Mouse (Mus musculus) c-Kit-positive CD71-negative TER-119-negative erythroid progenitor cells, embryonic 14.5 days (primary cell): ENCODE results near the gene Hps1.

Experiments used
- DNase-seq: peaks from one replicate; pipeline ENCODE4 v3.0.0-alpha.2; 2013; ENCODE audit warnings: low read depth

The Hps1 gene

DNA sequence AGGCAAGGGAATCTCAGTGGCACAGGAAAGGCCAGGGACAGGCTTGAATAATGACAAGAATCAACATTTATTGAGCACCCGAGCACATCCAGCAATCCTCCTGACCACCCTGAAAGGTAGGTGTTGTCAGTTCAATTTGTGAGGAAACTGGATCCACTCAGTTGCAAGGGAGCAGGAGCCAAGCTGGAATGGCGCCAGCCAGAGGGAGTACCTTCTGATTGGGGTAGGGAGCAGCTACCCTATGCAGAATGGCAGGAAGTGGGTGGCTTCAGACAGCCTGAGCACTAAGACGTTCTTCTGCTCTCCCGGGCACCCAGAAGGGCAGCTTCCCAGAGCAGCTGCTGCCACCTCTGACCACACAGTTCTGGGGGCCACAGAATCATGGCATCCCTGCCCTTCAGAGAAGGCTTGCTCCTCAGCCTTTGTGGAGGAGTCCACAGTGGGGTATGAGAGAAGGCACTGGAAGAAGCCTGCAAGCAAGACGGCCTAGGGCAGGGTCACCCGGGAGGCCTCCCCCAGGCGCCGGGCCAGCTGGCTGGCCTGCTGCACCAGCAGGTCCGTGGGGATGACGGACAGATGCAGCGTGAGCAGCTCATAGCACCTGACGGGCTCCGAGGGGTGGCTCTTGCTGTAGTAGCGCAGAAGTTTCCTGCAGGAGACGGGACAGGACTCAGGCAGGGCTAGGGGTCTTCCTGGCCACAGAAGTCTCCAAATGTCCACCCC, 24.5 kb downstream of the Hps1 start:
- DNase-seq: no peak

DNA sequence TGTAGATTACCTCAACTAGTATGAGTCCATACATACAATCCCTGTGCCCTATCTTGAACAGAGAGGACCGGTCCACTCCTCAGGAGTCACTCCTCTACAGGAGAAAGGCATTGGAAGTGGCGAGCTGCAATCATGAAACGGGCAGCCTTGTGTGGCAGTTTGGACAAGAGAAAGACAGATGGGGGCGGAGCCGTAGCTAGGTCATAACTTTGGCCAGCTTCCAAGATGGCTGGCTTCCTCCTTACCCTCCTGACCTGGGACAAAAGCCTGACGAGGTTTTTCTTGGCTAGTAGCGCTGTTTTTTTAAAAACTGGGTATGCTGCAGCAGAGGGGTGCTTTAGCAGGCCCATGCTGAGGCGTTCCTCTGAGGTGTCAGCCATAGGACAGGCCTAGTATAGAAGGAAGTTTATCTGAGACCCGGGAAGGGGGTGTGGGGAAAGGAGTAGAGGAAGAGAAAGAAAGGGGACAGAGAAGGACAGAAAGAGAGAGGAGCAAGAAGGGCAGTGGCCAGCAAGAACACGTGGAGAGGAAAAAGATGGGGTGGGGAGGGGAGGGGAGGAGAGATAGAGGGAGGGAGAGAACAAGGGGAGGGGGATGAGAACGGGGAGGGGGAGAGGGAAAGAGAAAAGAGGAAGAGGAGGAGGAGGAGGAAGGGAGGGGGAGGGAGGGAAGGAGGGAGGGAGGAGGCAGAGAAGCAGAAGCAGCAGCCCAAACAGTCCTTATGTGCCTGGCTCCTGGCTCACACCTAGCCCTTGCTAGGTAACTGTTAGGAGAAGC, 26.4 kb downstream of the Hps1 start:
- DNase-seq: peak; percentile 53

DNA sequence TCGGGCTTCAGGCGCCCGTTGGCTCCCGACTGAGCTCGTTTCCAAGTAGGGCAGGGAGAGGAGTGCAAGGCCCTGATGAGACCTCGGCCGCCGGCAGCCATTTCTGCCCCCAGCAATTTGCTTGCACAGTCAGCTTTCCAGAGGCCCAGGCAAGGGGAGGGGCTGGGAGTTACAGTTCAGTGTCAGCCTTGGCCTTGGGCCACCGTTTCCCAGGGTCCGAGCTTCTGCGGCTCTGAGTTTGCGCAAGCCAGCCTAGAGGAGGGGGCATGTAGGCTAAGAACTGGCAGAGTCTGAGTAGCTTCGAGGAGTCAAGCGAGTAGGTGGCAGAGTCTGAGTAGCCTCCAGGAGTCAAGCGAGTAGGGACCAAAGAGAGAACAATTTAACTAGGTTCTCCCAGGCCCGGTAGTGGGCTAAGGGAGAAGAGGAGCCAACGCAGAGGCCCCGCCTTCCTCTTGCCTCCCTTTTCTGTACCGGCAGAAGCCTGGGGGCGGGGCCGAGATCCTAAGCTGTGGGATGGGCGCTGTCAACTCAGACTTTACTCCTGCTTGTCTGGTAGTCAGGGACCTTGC, 27.3 kb downstream of the Hps1 start, which contains the start of gene Pyroxd2:
Pyroxd2 (minus strand) TSS at position 413 of the 569 bp plus-strand sequence.
- peak; percentile 75 for DNase-seq

DNA sequence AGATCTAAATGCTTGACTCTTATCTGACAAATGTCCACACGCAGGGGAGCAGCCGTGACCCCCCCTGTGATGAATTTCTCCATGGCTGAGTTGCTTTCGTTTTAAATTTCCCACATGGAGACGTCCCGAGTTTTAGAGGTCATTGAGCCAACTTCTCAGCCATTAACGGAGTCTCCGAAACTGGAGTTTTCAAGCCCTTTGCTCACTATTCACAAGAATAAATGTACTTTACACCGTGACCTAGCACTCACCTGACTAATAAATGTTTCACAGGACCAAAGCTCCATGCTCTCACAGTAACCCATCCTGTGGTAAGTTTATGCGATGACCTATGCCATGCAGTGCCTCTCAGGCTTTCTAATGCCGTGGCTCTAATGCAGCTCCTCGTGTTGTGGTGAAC, 29.6 kb downstream of the Hps1 start:
- DNase-seq: no peak

DNA sequence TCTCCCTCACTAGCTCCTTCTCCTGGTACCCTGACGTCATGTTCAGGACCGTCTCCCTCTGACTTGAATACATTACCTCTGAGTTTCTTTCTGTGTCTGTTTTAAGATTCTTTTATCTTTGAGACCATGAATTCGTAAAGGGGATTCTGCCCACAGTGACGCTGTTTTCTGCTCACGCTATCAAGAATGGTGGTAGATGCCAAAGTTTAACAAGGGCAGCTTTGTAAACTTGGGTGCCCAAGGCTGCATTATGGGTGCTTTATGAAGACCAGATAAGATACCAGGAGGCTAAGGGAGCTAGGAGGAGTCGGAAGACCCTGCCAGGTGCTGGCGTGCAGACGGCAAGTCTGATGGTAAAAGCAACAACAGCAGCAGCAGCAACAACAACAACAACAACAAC, 33.1 kb downstream of the Hps1 start:
- no peak for DNase-seq

DNA sequence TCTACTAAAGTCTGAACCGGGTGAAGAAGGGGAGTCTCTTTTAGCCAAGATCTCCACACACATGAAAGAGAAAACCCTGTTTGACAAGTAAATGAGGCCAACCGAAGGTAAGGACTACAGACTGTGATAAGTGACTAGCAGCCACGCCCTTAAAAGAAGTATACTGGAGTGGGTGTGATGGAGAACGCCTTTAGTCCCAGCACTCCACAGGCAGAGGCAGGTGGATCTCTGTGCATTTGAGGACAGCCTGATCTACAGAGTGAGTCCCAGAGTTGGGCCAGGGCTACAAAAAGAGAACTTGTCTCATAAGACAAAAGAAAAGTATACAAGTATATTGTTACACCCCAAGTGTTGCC, 33.9 kb downstream of the Hps1 start:
- DNase-seq: no peak

DNA sequence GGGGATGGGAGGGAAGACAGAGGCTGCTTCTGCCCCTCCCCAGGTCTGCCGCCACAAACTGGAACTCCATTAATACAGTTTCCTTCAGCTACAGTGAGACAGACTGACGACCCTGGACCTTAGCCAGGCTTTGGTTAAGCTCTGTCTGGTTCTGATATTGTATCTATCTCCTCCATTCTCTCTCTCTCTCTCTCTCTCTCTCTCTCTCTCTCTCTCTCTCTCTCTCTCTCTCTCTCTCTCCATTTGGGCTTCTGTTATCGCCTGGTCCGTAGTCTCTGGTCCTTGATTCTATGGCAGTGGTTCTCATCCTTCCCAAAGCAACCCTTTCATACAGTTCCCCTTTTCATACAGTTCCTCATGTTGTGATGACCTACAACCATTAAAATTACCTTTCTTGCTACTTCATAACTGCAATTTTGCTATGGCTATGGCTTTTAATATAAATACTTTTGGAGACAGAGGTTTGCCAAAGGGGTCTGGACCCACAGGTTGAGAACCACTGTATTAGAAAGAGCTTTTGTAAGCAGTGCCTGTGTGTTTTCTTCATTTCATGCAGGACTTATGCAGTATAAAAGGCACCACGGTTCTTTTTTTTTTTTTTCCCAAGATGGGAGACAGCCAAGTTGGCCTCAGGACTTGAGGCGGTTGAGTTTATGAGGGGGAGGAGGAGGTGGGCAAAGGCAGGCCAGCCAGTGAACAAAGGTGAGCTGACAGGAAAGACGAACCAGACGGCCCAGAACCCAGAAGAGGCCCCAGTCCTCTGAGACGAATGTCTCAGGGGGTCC, 34.5 kb downstream of the Hps1 start:
- no peak for DNase-seq

DNA sequence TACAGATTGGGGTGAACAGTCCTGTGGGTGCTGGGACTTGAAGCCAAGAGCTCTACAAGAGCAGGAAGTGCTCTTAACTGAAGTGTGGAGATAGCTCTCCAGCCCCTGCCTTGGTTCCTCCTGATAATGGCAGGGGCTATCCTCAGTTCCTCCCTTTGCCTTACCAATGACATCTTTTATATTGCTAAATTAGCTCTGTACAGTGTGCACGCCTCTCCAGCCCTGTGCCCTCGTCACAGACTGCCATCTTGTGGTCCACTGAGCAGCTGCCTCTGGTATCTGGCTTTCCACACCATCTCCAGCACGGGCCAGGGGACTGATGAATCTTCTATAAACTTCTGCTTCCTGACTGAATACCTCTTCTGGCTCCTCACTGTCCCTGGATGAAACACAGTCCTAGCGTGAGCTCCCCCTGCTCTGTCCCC, 35.6 kb downstream of the Hps1 start:
- DNase-seq: no peak

DNA sequence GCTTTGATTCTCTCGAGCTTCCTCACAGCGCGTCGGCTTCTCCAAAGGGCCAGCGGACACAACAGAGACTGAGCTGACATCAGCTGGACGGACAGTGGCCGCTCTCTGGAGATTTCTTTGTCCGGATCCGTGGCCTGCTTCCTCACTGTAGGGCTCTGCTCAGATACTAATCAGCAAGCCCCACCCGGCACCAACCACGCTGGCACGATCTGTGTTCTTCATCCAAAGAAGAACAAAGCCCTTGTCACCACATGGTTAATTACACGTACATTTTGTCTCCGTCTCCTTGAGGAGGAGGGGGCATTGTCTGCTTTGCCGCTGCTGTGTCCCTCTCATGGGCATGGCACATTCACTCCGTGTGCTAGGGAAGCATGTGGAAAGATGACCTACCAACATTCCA, 36.5 kb downstream of the Hps1 start:
- no peak for DNase-seq

DNA sequence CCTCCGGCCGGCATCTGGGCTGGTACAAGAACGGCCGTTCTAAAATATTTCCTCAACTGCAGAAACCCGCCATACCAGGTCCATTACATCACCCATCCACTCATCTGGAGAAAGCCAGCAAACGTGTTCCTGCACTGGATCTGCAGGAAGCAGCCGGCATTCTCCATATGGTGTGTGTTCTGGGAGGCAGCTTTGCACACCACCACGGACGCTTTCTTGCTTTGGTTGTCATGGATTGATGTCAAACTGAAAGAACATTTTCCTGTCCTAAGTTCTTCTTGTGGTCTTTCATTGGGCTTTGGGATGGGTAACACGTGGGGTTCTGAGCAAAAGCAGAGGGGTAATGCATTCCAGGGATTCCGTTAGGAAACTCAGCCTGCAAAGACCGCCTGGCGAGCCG, 37.9 kb downstream of the Hps1 start:
- no peak for DNase-seq

DNA sequence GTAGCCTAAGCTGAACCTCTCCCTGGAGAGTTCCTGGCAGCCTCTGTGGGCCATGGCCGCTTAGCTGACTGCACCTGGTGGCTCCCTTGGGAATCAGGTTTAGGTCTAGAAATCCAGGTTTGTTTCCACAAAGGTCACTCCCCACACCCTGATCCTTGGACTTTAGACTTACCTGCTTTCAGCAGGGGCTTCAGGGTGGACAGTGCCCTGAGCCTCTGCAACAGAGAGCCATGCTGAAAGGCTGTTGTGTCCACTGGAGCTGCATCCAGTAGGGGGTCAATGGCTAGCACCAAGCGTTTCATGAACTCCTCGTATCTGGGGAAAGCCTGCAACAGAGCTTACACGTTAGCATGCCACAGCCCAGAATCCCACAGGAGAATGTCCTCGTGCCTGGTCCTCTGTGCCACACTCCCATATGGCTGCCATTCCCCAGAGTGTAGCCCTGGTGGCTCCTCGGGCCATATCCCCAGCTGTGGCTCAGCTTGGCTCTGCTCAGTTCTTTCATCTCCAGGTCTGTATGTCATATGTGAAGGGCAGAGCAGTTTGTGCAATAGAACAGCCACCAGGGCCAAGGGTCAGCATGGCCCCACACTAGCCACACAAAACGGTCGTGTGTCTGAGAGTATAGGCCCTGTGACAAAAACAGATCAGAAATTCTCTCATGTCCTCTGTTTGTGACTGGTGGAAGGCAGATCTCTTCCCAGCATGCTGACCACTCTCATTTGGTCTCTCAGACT, 39.4 kb downstream of the Hps1 start:
- no peak for DNase-seq

DNA sequence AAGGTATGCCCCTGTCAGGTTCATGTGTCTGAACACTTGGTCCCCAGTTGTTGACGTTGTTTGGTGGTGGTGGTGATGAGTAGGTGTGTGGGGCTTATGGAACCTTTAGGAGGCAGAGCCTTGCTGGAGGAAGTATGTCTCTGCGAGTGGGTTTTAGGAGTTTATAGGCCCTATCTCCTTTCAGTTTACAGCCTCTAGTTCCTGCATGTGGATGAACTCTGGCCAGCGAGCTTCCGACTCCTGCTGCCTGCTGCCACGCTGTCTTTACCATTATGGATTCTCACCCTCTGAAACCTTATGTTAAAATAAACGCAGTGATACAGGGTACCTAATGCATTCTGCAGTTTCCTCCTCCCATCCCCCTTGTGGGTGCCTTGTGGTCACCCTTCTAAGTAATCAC, 40.0 kb downstream of the Hps1 start:
- no peak for DNase-seq

DNA sequence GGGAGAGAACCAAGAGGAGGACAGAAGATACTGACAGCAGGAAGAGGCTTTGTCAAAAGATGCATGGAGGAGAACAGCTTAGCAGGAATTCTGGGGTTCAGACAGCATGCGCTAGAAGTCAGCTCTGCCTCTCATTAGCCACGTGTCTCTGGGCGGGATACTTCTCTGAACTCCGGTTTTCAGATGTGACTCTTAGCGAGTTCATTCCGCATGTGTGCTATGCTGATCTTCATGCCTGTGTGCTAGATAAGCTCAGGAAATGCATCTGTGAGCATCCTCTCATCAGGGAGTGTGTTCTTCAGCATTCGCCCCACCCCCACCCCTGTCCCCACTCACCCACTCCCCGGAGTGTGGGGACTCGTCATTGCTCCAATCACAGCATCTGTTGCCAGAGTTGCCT, 42.0 kb downstream of the Hps1 start:
- no peak for DNase-seq

DNA sequence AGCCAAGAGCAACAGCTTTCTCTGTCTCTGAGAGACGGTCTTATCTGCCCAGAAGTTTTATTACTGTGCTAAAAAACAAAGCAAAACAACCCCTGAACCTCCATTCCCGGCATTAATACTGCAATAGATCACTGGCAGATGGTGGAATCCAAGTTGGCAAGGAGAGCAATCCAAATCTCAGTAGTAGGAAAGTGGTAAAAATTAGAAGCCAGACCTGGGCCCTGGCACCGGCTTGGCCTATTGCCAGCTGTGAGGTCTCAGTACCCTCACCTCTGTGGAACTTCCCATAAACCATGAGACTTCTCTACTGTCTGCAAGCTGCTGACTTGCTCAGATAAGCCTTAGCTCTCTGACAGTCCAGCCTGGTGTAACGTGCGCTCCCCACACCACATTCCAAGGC, 44.8 kb downstream of the Hps1 start:
- DNase-seq: no peak

DNA sequence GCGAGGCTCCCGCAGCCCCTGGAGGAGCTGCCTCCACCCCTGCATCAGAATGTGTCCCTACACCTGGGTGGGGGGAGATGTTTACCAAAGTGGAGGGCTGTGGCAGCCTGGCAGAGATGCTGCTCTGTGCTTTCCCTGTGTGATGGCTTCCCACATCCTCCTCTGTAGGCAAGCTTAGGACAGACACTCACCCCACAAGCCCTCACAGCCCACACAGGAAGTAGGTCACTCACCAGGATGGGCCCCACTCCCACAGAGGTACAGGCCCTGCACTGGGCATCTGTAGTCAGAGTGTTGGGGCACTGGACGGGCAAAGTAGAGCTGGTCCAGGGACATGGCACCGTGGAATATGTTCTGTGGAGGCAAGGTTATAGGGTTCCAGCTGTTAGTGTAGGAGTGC, 52.4 kb downstream of the Hps1 start:
- DNase-seq: no peak

DNA sequence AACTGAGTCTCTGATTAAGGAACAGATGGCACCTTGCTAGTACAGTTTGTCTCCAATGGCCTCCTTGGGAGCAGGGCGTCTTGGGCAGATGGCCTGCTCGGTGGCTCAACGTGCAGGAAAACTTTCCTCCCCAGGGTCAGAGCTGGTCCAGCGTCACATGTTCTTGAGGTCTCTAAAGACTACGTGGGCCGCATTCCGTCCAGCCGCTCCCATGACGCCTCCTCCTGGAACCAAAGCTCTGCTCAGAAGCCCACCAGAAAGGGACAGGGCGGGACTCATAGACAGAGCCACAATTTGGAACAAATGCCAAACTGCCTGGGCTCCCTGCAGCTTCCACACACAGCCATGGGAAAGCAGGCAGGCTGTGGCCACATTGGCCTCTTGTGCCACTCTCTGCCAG, 53.0 kb downstream of the Hps1 start:
- no peak for DNase-seq

DNA sequence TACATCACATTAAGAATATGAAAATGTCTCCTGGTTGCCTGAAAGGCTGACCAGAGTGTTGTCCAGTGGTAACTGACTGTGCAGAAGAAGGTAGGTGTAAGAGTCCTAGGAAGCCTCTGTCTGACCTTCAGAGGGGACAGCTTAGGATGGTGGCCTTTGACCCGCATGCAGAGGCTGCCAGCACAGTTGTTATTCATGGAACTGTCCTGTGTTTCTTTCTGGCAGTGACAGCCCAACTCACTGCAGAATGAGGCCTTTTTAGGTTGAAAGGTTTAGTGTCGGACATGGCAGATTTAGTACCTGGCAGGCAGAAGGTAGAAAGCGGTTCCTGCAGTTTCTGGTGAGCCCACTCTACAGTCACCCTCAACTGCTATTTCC, 53.8 kb downstream of the Hps1 start:
- DNase-seq: no peak

DNA sequence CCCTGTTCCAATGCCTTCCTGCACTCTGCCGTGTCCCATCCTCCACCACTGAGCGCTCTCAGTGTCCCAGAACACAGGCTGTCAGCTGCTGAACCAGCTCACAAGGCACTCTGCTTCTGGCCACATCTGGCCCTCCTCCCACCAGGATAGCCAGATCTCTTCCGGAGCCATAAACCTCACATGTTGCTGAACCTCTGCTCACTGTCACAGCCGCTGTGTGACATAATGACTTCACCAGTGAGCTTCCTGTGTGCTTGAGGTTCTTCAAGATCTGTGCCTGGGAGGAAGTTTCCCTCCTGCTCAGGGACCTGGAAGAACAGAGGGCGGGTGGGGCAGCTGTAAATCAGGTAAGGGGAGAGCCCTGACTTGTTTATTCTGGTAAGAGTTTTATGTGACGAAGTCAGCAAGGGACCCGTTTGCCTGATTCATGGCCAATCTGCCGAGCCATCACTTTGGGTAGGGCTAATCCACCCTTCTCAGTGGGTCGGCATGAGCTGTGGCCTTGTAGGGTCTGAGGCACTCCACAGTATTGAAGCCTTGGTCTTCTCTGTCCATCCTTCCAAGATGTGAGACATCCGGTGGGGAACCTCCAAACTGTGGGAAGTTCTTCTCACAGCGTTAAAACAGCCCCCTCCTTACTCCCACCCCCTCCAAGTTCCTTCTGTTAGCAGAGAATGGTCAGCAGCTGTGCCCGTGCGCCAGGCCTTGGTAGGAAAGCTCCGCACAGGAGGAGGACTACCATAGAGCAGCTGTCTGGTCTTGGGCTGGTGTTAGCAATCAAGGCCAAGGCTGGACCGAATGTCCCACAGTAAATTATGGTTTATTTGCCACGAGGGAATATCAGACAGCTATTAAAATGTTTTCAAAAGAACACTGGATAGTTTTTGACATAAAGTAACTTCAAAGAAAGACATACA, 54.5 kb downstream of the Hps1 start:
- peak; percentile 16 for DNase-seq

DNA sequence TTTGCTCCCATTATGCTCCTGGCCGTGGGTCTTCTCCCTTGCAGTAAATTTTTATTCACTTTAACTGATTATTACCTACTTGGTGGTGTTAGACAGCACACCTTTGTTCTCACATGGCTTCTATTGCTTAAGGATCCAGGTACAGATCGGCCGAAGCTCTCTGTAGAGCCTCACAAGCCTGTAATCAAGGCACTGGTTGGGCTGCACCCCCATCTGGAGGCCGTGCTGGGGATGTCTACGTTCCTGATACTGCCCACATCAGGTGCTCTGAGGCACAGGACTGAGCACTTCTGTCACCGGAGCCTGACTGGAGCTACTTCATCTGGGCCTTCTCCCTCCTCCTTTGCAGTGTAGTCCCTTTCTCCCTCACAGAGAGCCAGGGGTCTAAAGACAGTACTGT, 56.5 kb downstream of the Hps1 start:
- no peak for DNase-seq

DNA sequence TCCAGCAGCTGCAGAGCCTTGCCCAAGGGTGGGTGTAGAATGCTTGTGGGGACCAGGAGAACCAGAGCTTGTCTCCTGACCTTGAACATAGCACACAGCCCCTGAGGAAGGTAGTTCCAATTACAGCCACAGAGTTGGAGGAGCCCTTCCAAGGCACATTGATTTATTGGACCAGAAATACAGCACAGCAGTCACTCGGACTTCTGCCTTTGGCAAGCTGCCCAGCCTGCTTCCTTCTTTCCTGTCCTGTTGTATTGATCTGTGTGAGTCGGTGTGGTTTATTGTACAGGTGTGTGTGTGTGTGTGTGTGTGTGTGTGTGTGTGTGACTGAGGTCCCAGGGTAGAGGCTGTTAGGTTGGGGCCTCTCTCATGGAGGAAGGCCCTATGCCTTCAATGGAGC, 57.3 kb downstream of the Hps1 start:
- DNase-seq: no peak

DNA sequence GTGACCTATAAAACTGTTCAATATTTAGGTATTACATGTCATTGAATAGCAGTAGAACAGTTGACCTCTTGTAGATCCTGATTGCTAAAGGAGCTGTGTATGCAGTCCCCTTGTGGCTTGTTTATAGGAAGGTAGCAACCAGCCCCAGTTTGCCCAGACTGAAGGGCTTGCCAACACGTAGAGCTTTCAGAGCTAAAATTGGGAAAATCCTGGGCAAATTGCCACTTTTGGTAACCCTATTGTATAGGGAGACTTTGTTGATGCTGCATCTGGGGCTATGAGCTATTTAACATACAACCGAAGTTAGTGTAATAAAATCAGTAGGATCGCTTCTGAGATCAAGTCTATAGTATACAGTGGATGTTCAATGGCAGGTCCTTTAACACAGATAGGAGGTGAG, 61.7 kb downstream of the Hps1 start:
- no peak for DNase-seq
